Mouse (Mus musculus) ES-Bruce4 (cell line): ENCODE data around the gene Gpx3.

Experiments
- CTCF ChIP-seq: IDR thresholded peaks from one replicate; pipeline ENCODE4 v1.8.1; 2011; ENCODE audit warnings: low read depth, low read length
- POLR2A ChIP-seq: IDR thresholded peaks from one replicate; pipeline ENCODE4 v1.8.1; 2011; ENCODE audit warnings: low read length; ENCODE audit not compliant: insufficient read depth

GRCm38 (mm10) chr11:54944702-54945101 is 42.4 kb downstream of the Gpx3 start:
- TF ChIP-seq POLR2A: no peak
- no peak for TF ChIP-seq CTCF
